Mouse (Mus musculus): ENCODE data around the gene Pdpk1. TPM values are rescaled to one million over a fixed set of nuclear protein-coding genes. Genes with fewer than 3 reads are reported as not detected.

Gene Pdpk1
- total RNA-seq, 2 experiments from 2014 or later, result 45.4 to 50.6 TPM

GRCm38 (mm10) chr17:24045608-24046007 is 105.1 kb downstream of the Pdpk1 start:
- ATAC-seq (ENCODE audit: poor library complexity, severe bottlenecking), result no peak

GRCm38 (mm10) chr17:24044482-24044881 is 106.2 kb downstream of the Pdpk1 start:
- ATAC-seq (ENCODE audit: poor library complexity, severe bottlenecking), result no peak

- ATAC-seq (ENCODE audit: poor library complexity, severe bottlenecking), result no peak
These were observed 112.9 kb downstream of the Pdpk1 start, which contains the start of gene Prss27 for GRCm38 (mm10) chr17:24037844-24038243. Prss27 (plus strand) TSS chr17:24038144.

GRCm38 (mm10) chr17:24037360-24037759 is 113.4 kb downstream of the Pdpk1 start:
- peak; percentile 91 for ATAC-seq (ENCODE audit: poor library complexity, severe bottlenecking)

- ATAC-seq (ENCODE audit: poor library complexity, severe bottlenecking), result peak; percentile 78
These were observed 113.8 kb downstream of the Pdpk1 start for GRCm38 (mm10) chr17:24036954-24037353.

GRCm38 (mm10) chr17:24035087-24035486 is 115.6 kb downstream of the Pdpk1 start:
- ATAC-seq (ENCODE audit: poor library complexity, severe bottlenecking), result no peak

GRCm38 (mm10) chr17:24030551-24030950 is 120.2 kb downstream of the Pdpk1 start:
- ATAC-seq (ENCODE audit: poor library complexity, severe bottlenecking), result no peak

- ATAC-seq (ENCODE audit: poor library complexity, severe bottlenecking), result no peak
These were observed 121.2 kb downstream of the Pdpk1 start for GRCm38 (mm10) chr17:24029477-24029876.

Other genes with a start within 250 kb of the Pdpk1 start
- gene Dcpp3, start 233.5 kb downstream of the Pdpk1 start, total RNA-seq (2015), result not detected in 2 replicates
- gene Dcpp3, start 233.5 kb downstream of the Pdpk1 start, total RNA-seq (2017), result not detected in 2 replicates
- gene Sbp, start 209.3 kb downstream of the Pdpk1 start, total RNA-seq (2015), result not detected in 2 replicates
- gene Sbp, start 209.3 kb downstream of the Pdpk1 start, total RNA-seq (2017), result not detected in 2 replicates
- not detected in 2 replicates for gene Sbpl, start 195.7 kb downstream of the Pdpk1 start, total RNA-seq (2015)
- not detected in 2 replicates for gene Sbpl, start 195.7 kb downstream of the Pdpk1 start, total RNA-seq (2017)
- 1.2 and 2.5 TPM in 2 replicates for gene Prss30, start 170.4 kb downstream of the Pdpk1 start, total RNA-seq (2015)
- 0.89 and 1.2 TPM in 2 replicates for gene Prss30, start 170.4 kb downstream of the Pdpk1 start, total RNA-seq (2017)
- gene Prss22, start 152.8 kb downstream of the Pdpk1 start, total RNA-seq (2015), result not detected in 2 replicates
- gene Prss22, start 152.8 kb downstream of the Pdpk1 start, total RNA-seq (2017), result not detected in 2 replicates
- gene Prss27, start 112.8 kb downstream of the Pdpk1 start, total RNA-seq (2015), result not detected in 2 replicates
- gene Prss27, start 112.8 kb downstream of the Pdpk1 start, total RNA-seq (2017), result not detected in 2 replicates
- 12.0 and 16.7 TPM in 2 replicates for gene Kctd5, start 77.4 kb downstream of the Pdpk1 start, total RNA-seq (2015)
- 17.3 and 17.7 TPM in 2 replicates for gene Kctd5, start 77.4 kb downstream of the Pdpk1 start, total RNA-seq (2017)
- gene Amdhd2, start 12.8 kb upstream of the Pdpk1 start, total RNA-seq (2015), result 28.8 and 36.3 TPM in 2 replicates
- 44.4 and 68.1 TPM in 2 replicates for gene Amdhd2, start 12.8 kb upstream of the Pdpk1 start, total RNA-seq (2017)
- gene Atp6v0c, start 18.8 kb upstream of the Pdpk1 start, total RNA-seq (2015), result 468 and 476 TPM in 2 replicates
- 175 and 180 TPM in 2 replicates for gene Atp6v0c, start 18.8 kb upstream of the Pdpk1 start, total RNA-seq (2017)
- gene Tbc1d24, start 54.6 kb upstream of the Pdpk1 start, total RNA-seq (2015), result 5.5 and 11.8 TPM in 2 replicates
- gene Tbc1d24, start 54.6 kb upstream of the Pdpk1 start, total RNA-seq (2017), result 4.0 and 4.6 TPM in 2 replicates
- gene Ntn3, start 58.6 kb upstream of the Pdpk1 start, total RNA-seq (2015), result 0.11 TPM in 1 of 2 replicates, not detected in the other
- 0.08 TPM in 1 of 2 replicates, not detected in the other for gene Ntn3, start 58.6 kb upstream of the Pdpk1 start, total RNA-seq (2017)
- gene Tedc2, start 69.9 kb upstream of the Pdpk1 start, total RNA-seq (2015), result 6.6 and 7.8 TPM in 2 replicates
- 12.3 and 13.5 TPM in 2 replicates for gene Tedc2, start 69.9 kb upstream of the Pdpk1 start, total RNA-seq (2017)
- 34.1 and 35.1 TPM in 2 replicates for gene Ccnf, start 100.6 kb upstream of the Pdpk1 start, total RNA-seq (2015)
- 40.4 and 49.4 TPM in 2 replicates for gene Ccnf, start 100.6 kb upstream of the Pdpk1 start, total RNA-seq (2017)
- 0.41 and 0.58 TPM in 2 replicates for gene Abca17, start 200.1 kb upstream of the Pdpk1 start, total RNA-seq (2015)
- gene Abca17, start 200.1 kb upstream of the Pdpk1 start, total RNA-seq (2017), result 0.28 and 0.88 TPM in 2 replicates
- gene Abca3, start 201.0 kb upstream of the Pdpk1 start, total RNA-seq (2015), result 40.2 and 43.6 TPM in 2 replicates
- gene Abca3, start 201.0 kb upstream of the Pdpk1 start, total RNA-seq (2017), result 32.2 and 33.5 TPM in 2 replicates

All from megakaryocyte, adult 5-6 weeks (primary cell).